Mouse (Mus musculus): ENCODE results near the gene Cd70. TPM values are rescaled to one million over a fixed set of nuclear protein-coding genes. Genes with fewer than 3 reads are reported as not detected.

Gene Cd70
- under 1 TPM in 1 of 4 experiments, not detected in 3; 0.55 TPM for total RNA-seq (2022)

DNA sequence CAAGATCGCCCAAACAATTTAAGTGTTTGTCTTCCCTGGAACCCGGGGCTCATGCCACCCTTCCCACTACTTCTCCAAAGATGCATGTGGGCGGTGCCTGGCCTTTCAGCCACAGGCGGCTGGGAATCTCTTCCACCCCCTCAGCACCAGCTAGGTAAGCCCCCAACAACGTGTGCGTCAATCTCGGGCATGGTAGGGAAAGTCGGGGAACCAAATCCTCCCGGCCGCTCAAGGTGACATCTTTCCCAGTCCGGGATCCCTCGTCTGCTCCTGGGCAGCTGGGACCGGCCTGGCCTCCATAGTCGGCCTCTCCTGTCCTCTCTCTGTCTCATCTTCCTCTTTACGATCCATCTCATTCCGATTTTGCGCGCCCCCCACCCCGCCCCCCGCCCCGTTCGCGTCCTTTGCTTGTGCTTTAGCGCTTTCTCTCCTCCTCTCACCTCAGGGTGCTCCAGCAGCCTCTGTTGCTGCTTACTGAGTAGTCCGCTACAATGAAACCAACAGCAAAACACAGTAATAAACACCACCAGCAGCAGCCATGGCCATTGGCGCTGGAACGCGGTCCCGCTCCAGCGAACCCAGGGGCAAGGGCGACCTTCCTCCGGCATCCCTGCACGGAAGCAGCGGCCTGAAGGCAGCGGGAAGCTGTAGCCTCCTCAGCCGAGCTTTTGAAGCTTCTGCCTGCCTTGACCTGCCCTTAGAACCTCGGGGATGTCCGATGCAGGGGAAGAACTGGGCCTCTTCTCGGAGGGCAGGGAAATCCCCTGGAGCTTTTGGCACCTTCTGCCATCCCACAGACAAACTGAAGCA lies at the start of gene Cd70:
Gene Cd70 (minus strand): TSS at position 784 of the 810 bp plus-strand sequence.
- DNase-seq (ENCODE audit: low spot score in 2 of 2) = no peak

DNA sequence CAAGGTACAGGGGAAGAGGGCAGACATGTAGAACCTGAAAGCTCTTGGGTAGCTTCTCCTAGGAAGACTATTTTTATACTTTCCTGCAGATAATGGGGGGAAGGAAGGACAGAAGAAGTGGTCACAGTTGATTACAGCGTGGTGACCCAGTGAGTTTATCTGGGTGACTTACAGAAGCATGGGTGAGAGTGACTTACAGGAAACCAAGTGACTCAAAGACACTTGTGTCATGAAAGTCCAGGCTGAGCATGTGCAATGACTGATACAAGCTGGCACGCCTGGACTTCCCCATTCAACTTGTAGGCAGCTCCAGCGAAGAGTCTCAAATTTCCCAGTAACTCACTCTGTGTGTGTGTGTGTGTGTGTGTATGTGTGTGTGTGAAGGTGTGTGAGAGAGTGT lies 48.7 kb upstream of the Cd70 start:
- DNase-seq (ENCODE audit: low spot score in 2 of 2) = no peak

DNA sequence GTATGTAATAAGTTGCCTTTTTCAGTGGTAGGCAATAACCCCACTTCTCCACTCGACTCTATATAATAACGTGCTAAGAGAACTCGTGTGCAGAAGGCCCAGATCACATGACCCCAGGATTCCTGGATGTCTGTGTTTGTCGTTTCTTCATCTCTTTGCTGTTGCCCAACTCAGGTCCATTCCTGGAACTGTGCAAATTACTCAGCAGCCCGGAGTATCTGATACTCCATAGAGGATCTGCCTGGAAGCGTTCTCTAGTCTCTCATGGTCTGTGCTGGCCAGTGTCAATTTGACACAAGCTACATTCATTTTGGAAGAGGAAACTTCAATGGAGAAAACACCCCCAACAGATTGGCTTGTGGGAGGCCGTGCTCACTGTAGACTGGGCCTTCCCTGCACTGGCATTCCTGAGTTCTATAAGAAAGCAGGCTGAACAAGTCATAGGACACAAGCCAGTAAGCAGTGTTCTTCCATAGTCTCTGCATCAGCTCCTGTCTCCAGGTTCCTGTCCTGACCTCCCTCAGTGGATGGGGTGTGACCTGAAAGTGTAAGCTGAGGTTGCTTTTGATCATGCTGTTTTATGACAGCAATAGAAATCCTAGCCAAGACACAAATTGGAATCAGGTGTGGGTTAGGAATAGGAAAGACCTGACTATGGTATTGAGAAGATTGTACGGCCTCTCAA lies 45.9 kb upstream of the Cd70 start:
- no peak for DNase-seq (ENCODE audit: low spot score in 2 of 2)

DNA sequence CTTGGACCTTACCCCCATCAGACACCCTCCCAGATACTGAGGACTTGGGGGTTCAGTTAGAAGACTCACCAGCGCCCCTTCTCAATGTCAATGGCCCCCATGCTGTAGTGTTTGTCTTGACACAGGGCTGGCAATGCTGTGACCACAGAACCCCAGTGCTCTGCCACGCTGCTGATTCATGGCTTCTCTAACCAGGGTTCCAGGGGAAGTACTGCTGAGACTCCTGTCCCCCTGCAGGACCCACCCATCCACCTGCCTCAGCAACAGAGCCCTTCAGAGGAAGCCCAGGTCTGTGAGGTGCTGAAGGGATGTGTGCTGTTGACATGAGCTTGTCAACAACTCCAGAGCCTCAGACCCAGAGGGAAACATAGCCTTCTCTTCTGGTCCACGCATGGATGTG lies 45.2 kb upstream of the Cd70 start:
- no peak for DNase-seq (ENCODE audit: low spot score in 2 of 2)

DNA sequence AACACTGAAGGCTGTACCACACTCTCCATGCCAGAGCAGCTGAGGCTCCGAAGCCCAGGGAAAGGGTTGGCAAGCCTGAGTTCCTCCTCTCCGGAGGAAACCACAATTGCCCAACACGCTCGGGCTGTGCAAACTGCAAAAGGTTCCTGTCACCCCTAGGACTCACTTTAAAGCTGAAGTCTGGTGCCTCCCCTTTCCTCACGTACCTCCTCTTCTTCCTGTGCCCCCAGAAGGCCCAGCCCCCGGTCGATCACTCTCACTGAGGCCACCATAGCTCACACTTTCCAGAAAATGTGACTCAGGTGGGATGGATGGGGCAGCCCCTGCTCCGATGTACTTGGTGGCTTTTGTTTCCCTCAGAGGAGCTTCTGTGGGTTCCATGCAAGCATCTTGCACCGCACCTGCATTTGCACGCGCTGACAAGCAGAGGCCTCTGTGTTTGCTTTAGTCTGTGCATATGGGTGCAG lies 44.5 kb upstream of the Cd70 start, which contains the start of gene Tnfsf14:
Gene Tnfsf14 (minus strand): TSS at position 137 of the 467 bp plus-strand sequence.
- DNase-seq (ENCODE audit: low spot score in 2 of 2) = no peak

DNA sequence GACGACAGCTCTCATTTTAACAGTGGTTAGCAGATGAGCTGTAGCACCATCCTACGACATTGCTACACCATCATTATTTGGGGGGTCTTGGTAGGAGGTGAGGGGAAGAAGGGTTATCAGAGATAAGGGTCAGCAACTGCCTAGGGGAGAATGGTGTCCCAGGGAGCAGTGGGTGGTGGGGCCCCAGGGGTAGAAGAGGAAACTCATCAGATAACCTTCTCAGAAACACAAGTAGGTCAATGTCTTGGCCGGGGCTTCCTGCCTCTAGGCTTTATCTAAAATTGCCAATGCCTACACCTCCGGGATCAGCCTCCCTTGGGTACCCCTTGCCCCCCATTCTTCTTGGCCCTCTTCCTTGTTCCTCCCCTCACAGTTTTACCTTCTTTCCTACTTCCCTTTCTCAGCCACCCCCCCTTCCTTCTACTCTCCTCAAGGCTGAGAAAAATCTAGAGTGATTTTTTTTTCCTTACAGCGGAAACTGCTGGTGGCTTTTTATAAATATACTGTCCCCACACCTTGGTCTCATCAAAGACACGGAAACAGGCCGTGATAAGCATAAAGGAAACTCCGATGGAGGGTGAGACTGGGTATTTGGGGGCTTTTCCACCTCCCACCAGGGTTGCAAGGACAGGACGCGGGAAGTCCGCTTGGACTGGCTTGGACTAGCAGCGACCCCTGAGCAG lies 39.1 kb upstream of the Cd70 start:
- no peak for DNase-seq (ENCODE audit: low spot score in 2 of 2)

DNA sequence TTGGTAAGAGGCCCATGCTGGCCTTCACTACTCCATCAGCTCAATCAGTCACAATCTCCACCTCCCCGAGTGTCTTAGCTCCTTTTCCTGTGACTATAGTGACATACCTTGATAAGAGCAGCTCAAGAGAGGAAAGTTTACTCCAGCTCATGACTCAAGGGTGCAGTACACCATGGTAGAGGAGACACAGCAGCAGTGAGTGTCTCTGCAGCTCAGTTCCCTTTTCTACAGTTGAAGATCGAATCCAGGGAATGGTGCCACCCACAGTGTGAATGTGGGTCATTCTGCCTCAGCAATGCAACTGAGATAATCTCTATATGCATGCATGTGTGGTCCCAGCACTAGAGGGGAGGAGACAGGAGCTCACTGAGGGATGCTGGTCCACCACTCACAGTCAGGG lies 36.1 kb upstream of the Cd70 start:
- DNase-seq (ENCODE audit: low spot score in 2 of 2) = no peak

DNA sequence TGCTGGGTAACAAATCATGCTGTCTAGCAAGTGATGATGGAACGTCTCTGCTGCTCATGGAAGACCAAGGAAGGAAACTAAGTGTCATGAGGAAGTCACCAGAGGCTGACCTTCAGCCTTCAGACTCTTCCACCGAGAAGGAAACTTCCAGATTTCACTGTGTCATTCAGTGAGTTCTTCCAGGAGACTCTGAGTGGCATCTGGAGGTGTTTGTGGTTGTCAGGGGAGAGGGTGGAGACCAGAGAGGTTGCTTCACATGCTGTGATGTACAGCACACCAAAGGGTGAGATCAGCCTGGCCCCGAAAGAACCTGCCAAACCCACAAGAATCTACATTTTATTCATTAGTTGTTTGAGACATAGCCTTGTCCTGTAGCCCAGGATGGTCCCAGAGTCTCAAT lies 33.3 kb upstream of the Cd70 start:
- no peak for DNase-seq (ENCODE audit: low spot score in 2 of 2)

DNA sequence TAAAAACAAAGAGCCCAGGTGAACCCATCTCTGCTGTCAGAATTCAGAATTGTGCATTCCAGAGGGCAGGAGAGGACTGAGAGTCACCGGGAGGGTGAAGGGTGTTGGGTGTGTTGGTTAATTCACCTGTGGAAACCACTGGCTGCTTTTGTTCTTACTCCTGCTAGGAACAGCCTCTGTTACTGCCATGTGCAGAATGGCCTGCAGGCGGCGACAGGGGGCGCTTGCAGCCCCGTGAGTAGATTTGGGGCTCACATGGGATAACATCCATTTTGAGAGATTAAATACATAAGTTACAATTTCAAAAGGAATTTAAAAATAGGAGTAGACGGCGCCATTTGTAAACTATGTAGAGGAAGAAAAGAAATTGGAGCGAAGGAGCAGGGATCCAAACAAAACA lies 30.8 kb upstream of the Cd70 start:
- DNase-seq (ENCODE audit: low spot score in 2 of 2) = no peak

DNA sequence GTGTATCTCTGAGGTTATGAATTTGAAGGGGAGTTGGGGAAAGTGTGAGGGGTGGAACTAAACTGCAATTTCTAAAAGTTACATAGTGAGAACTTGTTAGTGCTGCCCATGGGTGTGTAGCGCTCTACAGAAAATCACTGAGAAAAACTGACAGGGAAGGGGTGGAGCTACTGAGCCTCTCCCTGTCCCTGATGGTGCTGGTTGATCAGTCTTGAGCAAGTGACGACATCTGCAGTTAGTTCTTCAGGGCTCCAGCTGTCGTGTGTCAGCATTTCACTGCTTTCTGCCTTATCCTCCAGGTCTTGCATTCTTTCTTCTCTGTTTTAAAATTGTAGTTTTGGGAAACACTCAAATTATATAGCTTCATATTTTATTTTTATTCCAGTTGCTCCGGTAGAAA lies 23.8 kb upstream of the Cd70 start:
- DNase-seq (ENCODE audit: low spot score in 2 of 2) = no peak

DNA sequence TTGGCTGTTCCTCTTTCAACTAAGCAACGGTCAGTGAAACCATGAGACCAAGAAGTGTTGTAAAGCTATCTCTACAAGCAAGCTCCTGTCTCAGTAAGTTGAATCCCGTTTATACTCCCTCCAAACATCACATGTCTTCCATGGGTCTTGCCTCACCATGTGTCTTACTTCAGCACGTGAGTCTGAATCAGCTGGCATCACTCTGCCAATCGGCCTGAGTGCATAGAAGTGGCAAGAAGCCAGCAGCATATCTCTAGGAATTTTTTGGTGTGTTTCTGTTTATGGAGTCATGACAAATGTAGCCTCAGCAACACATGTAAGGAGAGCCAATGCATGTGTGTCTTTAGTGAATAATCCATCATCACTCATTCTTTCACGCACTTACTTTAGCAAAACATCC lies 22.8 kb upstream of the Cd70 start:
- DNase-seq (ENCODE audit: low spot score in 2 of 2) = no peak

DNA sequence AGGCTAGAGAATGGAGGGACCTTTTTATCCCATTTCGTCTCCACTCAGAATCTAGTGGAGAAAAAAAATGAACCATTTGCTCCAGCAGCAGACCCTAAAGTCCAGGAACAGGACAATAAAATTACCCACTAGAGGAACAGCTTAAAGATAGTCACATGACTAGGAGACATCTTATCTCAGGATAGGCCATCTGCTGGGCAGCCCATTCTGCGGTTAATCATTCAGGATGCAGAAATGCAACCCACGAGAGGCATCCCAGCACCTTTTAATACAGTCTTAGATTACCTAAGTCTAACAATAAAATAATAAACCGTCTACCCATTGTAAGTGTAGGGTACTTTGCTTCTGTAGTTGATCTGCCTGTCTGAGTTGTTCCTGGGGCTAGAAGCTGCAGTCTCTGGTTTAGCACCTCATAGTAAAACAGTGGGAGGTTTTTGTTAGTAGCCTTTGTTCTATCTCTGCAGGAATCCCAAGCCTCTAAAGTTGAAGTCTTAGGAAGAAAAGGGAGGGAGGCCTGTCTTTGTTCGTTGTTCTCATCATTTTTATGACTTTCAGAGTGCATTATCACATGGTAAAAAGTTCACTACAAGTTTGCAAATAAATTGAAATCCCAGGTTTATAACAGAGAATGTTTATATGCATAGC lies 21.2 kb upstream of the Cd70 start:
- DNase-seq (ENCODE audit: low spot score in 2 of 2) = no peak

DNA sequence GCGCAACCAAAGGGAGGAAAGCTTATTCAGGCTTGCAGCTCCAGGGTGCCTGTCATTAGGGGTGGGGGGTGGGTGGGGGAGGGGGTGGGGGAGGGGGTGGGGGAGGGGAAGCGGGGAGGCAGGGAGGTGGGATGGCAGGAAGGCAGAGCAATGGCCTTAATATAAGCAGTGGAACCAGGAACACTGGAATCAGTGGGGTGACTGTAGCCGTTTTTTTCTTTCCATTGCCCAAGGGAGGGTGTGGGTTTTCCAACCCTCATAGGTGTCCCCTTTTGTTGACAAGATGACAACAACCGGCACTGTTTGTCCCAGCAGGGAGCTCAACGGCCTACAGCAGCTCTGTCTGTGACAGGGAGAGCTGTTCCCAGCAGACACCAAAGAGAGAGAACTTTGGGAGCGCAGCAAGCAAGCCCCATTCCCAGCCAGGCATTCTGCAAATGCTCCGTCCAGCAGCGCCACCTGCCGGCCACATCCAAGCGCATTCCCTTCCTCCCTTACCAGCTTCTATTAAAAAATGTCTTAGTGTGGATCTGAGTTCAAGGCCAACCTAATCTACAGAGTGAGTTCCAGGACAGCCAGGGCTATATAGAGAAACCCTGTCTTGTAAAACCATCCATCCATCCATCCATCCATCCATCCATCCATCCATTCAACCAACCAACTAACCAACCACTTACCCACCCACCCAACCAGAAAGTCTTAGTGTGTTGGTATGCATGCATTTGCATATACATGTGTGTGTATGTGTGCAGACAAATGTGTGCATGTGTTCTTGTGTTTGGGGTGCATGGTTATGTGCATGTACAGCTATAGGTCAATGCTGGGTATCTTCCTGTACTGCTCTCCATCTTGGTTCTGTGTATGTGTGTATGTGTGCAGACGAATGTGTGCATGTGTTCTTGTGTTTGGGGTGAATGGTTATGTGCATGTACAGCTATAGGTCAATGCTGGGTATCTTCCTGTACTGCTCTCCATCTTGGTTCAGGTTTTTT lies 17.5 kb upstream of the Cd70 start:
- peak; percentile 60 to 87 for DNase-seq (ENCODE audit: low spot score in 2 of 2)

DNA sequence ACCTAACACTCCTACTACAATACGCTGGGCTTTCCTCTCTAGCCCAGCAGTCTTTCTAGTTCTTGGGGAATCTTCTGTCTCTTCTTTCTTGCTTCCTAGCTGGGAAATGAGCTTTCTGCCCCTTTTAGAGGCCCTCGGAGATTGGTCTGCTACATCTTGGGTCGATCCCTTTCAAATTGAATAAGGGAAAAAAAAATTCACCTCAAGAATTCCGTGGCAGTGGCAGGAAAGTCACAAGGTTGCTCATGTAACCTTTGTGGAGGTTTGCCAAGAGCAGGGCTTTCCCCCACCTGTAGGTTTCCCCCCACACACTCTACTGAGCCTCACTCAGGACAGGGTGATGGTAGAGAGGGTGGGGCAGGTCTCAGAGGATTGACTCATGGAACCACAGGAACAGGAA lies 4.2 kb upstream of the Cd70 start:
- no peak for DNase-seq (ENCODE audit: low spot score in 2 of 2)

DNA sequence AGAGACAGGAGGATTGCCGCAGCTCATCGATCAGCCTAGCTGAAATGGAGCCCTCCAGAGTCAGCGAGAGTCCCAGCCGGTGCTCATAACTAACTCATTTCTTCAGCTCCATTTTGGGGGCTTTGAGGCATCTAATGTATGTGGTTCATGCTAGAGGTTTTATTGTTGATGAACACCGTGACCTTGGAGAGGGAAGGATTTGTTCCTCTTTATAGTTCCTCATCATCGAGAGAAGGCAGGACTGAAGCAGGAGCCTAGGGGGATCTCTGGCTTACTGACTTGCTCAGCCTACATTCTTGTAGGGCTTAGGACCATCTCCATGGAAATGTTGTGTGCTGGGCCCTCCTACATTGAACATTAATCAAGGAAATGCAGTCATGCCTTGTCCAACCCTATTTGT lies 3.4 kb upstream of the Cd70 start:
- no peak for DNase-seq (ENCODE audit: low spot score in 2 of 2)

DNA sequence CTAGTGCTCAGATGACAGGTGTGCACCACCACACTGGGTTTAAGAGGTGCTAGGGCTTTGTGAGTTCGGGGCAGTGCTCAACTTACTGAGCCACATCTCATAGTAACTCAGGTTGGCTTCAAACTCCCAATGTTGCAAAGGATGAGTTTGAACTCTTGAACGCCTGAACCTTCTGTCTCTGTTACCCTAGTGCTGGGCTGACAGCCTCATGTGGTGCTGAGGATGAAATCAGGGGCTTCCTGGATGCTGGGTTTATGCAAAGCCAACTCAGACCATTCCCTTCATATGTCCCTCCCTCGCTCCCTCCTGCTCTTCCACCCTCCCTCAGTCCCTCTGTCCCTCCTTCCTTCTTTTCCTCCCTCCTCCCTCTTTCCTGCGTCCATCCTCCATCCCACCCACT lies 1.2 kb downstream of the Cd70 start:
- DNase-seq (ENCODE audit: low spot score in 2 of 2) = no peak

DNA sequence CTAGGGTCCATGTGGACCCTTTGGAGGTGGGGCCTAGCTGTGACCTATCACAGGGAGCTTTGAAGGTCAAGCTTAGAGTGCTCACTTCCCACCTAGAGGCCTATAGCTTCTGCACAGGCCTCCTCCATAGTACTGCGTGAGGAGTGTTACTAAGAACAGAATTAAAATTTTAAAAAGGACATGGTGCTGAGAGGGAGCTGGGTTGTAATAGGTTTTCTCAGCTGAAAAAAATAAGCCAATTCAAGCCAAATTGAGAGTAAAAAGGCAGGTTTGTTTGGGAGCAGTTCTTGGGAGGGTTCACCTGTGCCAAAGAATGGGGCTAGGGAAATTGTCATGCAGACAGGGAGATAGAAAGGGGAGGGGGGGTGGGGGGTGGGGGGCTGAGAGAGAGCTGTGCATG lies 4.5 kb downstream of the Cd70 start:
- DNase-seq (ENCODE audit: low spot score in 2 of 2) = no peak

DNA sequence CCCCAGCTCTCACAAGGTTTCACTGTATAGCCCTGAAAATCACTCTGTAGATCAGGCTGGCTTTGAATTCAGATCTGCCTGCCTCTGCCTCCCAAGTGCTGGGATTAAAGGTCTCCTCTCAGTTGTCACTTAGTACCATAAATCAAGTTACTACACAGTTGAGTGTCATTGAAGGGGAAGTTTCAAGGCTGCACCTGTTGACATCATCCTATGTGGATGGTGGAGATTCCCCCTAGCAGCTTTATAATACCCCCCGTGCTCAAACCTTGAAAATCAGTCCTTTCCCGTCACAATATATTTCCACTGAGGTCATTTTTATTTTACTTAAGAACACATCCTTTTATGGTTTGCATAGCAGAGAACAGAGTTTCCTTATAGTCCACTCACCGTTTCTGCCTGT lies 5.9 kb downstream of the Cd70 start:
- DNase-seq (ENCODE audit: low spot score in 2 of 2) = no peak

DNA sequence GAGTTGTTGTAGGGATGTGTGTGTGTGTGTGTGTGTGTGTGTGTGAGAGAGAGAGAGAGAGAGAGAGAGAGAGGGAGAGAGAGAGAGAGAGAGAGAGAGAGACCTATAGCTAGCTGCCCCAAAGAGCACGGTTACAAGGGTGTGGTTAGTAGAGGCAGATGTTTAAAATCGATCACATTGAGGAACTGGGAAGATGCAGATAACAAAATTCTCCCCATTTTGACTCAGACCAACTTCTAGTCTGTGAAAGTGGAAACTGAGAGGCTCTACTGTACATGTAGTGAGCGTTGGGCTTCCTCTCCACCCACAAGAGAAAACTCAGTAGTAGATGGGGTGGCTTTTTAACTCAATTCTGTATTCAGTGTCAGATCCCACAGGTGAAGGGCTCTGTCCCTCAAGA lies 9.9 kb downstream of the Cd70 start:
- no peak for DNase-seq (ENCODE audit: low spot score in 2 of 2)

DNA sequence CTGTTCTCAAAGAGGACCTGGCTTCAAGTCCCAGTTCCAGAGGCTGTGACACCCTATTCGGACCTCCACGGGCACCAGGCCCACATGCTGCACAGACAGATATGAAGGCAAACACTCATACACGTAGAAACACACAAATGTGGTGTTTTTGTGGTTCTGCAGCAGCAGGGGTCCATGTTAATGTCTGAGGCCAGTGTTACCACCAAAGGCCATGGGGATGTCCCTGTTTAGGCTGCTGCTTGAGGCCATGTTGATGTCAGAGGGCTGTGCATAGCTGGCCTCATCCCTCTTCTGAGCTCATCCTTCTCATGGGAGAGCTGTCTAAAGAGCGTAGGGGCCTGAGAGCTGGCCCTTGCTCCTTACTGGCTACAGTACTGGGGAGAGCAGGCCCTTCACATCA lies 10.9 kb downstream of the Cd70 start:
- DNase-seq (ENCODE audit: low spot score in 2 of 2) = no peak

DNA sequence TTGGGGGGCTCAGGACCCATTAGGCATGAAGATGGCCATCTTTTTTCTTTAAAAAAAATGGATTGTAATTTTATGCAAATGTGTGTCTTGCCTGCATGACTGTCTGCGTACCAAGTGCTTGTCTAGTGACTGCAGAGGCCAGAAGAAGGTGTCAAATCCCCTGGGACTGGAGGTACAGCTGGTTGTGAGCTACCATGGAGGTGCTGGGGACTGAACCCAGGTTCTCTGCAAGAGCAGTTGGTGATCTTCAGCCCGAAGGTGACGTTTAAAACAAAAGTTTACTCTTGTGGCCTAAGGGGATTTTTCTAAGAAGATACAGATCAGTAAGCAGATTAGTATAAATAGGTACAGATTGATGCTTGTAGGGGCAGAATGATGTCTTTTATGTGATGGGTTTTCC lies 13.9 kb downstream of the Cd70 start:
- no peak for DNase-seq (ENCODE audit: low spot score in 2 of 2)

Data from layer of hippocampus, adult 8-10 months (tissue).